Mouse (Mus musculus): ENCODE results near the gene Rtf1. TPM values are rescaled to one million over a fixed set of nuclear protein-coding genes. Genes with fewer than 3 reads are reported as not detected.

Rtf1 gene
- polyA plus RNA-seq, 1 experiment: 10.3 TPM

DNA sequence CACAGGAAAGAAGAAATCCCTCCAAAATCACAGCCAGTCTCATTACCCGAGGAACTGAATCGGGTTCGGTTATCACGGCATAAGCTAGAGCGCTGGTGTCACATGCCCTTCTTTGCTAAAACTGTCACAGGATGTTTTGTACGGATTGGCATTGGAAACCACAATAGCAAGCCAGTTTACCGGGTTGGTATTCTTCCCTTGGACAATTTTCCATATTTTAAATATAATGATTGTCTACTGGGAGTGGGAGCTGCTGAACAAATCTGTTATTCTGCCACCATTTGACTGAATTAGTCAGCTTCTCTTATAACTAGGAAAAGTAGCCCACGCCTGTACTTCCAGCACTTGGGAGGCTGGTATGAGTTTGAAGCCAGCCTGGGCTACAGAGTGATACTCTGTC is 46.2 kb downstream of the Rtf1 start:
- WGBS: 96% methylated on average over 8 of the region's 8 CpGs
- no peak for DNase-seq
- Histone ChIP-seq H3K4me3 (replicated peaks; ENCODE audit: extremely low read depth, low read depth, low read length) (no peak overlapping the region), H3K4me1 (ENCODE audit: control insufficient read depth, insufficient read depth, low read length) (no peaks in the 10 kb centered on the region)
- no peak for TF ChIP-seq CTCF (IDR thresholded peaks at IDR 0.05; ENCODE audit: insufficient read depth, low read length)
- TF ChIP-seq POLR2A (IDR thresholded peaks at IDR 0.05; ENCODE audit: borderline replicate concordance, extremely low read depth, low read depth, low read length): no peak

DNA sequence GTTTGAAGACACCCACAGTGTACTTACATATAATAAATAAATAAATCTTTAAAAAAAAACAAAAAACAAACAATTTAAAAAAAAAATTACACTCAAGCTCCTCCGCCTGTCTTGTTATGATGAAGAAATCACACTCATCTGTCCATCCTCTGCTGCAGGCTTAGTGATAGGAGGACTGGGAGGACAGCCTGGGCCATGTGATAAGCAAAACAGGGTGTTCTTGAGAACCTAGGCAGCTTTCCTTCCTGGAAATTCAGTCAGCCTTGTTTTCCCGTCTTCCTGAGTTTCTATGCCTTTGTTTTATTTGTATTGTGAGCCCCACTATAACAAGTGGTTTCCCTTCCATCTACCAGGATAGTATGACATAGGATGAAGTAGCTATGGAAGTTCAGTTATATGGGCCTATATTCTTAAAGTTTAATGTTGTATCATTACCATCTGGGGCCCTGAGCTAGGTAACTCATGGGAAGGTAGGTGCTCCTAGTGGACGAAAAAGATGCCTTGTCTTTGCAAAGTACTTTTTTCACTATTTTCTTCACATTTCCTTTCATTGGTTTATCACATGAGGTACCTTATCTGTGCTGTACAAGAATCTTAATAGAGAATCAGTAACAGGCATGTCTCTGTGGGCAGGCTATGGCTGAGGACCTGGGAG is 53.0 kb downstream of the Rtf1 start:
- TF ChIP-seq POLR2A (IDR thresholded peaks at IDR 0.05; ENCODE audit: borderline replicate concordance, extremely low read depth, low read depth, low read length): no peak
- WGBS: 80% methylated on average over 3 of the region's 3 CpGs
- Histone ChIP-seq H3K4me1 (ENCODE audit: control insufficient read depth, insufficient read depth, low read length) (no peaks in the 10 kb centered on the region), H3K4me3 (replicated peaks; ENCODE audit: extremely low read depth, low read depth, low read length) (no peak overlapping the region)
- DNase-seq: no peak

DNA sequence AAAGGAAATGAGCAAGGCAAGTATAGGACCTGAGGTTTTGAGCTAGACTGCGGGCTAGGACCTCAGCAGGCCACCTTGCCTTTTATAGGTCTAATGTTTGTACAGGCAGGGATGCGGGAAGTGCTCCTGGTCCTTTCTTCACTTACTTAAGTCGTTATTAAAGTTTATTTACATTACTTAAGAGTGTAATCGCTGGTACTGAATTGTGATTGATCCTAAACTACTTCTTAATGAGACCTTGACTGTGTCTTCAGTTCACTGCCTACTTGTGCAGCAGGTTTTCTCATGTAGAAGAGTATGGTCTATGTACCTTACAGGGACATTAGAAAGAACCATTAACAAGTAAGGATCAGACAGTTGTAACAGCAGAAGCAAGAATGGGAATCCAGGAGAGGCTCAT is 55.9 kb downstream of the Rtf1 start:
- no peak for DNase-seq
- H3K4me3 ChIP-seq (replicated peaks; ENCODE audit: extremely low read depth, low read depth, low read length): no peak overlapping the region
- 80% methylated on average over 4 of the region's 4 CpGs for WGBS
- TF ChIP-seq POLR2A (IDR thresholded peaks at IDR 0.05; ENCODE audit: borderline replicate concordance, extremely low read depth, low read depth, low read length) (no peak), CTCF (IDR thresholded peaks at IDR 0.05; ENCODE audit: insufficient read depth, low read length) (no peak)
- H3K4me1 ChIP-seq (ENCODE audit: control insufficient read depth, insufficient read depth, low read length): no peaks in the 10 kb centered on the region

DNA sequence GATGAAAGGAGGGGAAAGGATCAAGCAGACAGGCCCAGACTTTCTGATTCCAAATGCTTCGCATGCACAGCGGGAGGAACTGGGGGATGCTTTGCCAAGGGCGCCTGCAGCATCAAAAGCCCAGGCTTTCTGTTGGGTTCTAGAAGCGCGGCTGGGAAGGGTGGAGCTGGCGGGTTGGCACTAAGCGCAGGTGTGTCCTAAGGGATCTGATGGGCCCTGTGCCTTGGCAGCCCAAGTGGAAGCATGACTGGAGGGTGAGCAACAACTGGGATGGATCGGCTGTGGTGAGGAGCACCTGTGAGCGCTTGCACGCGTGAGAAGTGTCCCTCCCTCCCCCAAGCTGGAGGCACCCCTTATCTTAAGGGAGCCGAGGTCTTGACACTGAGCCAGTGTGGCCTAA is 62.3 kb downstream of the Rtf1 start:
- no peak for TF ChIP-seq CTCF (IDR thresholded peaks at IDR 0.05; ENCODE audit: insufficient read depth, low read length)
- no peak for TF ChIP-seq POLR2A (IDR thresholded peaks at IDR 0.05; ENCODE audit: borderline replicate concordance, extremely low read depth, low read depth, low read length)
- WGBS: 25% methylated on average over 12 of the region's 12 CpGs
- peaks cover 3% of the 10 kb centered on the region; the same call in 1 of the 2 replicates for H3K4me1 ChIP-seq (ENCODE audit: control insufficient read depth, insufficient read depth, low read length)
- no peak overlapping the region for H3K4me3 ChIP-seq (replicated peaks; ENCODE audit: extremely low read depth, low read depth, low read length)
- DNase-seq: no peak

DNA sequence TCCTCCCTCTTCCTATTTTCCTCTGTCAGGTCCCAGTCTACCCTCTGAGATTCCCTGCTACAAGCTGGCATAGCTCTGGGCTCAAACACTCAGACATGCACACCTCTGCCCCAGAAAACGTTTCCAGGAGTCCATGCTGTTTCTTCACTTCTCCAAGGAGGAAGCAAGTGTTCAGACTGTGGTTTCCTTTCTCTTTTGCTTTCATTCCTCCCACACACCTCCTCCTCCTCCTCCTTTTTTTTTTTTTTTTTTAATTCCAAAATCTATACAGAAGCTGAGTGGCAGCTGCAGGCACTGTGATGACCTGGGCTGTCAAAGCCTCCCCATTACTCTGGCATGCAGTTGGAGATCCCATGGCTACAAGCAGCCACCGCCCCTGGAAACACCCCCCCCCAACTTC is 65.7 kb downstream of the Rtf1 start:
- DNase-seq: no peak
- Histone ChIP-seq H3K4me3 (replicated peaks; ENCODE audit: extremely low read depth, low read depth, low read length) (no peak overlapping the region), H3K4me1 (ENCODE audit: control insufficient read depth, insufficient read depth, low read length) (peaks cover 3% of the 10 kb centered on the region; the same call in 1 of the 2 replicates)
- 23% methylated on average over 2 of the region's 2 CpGs for WGBS
- TF ChIP-seq POLR2A (IDR thresholded peaks at IDR 0.05; ENCODE audit: borderline replicate concordance, extremely low read depth, low read depth, low read length) (no peak), CTCF (IDR thresholded peaks at IDR 0.05; ENCODE audit: insufficient read depth, low read length) (no peak)

DNA sequence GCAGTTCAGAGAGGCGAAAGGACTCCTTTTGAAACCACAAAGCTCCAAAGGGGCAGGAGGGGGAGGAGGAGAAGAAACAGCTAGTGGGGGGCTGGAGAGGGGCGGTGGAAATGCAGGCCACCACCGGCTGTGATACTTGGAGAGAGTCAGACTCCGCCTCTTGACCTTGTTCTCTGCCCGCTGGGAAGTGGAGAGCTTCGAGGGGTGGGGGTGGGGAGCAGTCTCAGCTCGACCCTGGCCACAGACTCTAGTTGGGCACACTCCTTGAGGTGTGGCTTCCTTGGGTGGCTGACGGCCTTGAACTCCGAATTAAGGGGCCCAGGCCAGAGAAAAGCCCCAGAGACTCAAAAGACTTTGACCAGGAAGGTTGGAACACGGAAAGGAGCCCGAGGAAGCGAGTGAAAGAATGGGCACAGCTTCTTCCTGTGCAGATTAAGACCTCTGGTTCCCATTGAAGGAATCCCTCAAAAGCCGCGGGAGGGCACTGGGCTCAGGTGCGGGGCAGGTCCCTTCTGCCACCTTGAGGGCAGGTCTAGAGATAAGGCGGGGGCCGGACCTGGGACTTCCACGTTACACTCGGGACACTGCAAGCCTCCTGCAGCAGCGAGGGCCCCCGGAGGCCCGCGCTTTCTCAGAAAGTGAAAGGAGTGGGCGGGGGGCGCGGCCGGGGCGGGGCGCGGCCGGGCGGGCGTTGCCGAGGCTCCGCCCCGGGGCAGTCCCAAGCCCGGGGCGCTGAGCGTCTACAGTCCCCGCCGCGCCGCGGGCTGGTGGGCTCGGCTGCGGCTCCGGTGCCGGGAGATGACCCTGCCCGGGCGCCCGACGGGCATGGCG is 66.9 kb downstream of the Rtf1 start, which contains the start of gene Itpka:
Gene Itpka, plus strand, starts transcription at position 757 of the 831 bp plus-strand sequence.
- TF ChIP-seq CTCF (IDR thresholded peaks at IDR 0.05; ENCODE audit: insufficient read depth, low read length) (no peak), POLR2A (IDR thresholded peaks at IDR 0.05; ENCODE audit: borderline replicate concordance, extremely low read depth, low read depth, low read length) (peak; percentile 31; the same call in 1 of the 2 replicates)
- peaks cover 3% of the 10 kb centered on the region; the same call in 1 of the 2 replicates for H3K4me1 ChIP-seq (ENCODE audit: control insufficient read depth, insufficient read depth, low read length)
- peak within 1 kb of the TSS; percentile 59 for H3K4me3 ChIP-seq (replicated peaks; ENCODE audit: extremely low read depth, low read depth, low read length)
- DNase-seq: no peak
- WGBS: 2% methylated on average over 50 of the region's 53 CpGs

DNA sequence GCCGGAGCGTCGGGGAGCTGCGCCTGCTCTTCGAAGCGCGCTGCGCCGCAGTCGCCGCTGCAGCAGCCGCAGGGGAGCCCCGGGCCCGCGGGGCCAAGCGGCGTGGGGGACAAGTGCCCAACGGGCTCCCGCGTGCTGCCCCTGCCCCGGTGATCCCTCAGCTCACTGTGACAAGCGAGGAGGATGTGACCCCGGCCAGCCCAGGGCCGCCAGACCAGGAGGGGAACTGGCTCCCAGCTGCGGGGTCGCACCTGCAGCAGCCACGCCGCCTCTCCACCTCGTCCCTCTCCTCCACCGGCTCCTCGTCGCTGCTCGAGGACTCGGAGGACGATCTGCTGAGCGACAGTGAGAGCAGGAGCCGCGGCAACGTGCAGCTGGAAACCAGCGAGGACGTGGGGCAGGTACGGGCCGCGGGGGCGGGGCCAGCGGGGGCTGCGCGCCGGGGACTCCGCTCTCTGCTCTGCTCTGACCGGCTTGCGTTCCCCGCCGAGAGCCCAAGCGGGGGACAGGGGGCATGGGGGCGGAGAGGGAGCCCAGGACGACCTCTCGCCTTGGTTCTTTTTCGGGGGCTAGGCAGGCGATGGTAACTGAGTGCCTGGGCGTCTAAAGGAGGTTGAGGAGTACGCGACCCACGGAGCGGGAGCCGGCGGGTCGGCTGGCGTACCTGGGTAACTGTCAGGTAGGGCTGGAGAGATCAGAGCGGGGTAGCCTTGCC is 67.8 kb downstream of the Rtf1 start:
- no peak for TF ChIP-seq POLR2A (IDR thresholded peaks at IDR 0.05; ENCODE audit: borderline replicate concordance, extremely low read depth, low read depth, low read length)
- no peak for TF ChIP-seq CTCF (IDR thresholded peaks at IDR 0.05; ENCODE audit: insufficient read depth, low read length)
- DNase-seq: peak; percentile 63
- under 1% methylated on average over 70 of the region's 70 CpGs for WGBS
- Histone ChIP-seq H3K4me1 (ENCODE audit: control insufficient read depth, insufficient read depth, low read length) (peaks cover 3% of the 10 kb centered on the region; the same call in 1 of the 2 replicates), H3K4me3 (replicated peaks; ENCODE audit: extremely low read depth, low read depth, low read length) (peak overlapping the region; percentile 51)

DNA sequence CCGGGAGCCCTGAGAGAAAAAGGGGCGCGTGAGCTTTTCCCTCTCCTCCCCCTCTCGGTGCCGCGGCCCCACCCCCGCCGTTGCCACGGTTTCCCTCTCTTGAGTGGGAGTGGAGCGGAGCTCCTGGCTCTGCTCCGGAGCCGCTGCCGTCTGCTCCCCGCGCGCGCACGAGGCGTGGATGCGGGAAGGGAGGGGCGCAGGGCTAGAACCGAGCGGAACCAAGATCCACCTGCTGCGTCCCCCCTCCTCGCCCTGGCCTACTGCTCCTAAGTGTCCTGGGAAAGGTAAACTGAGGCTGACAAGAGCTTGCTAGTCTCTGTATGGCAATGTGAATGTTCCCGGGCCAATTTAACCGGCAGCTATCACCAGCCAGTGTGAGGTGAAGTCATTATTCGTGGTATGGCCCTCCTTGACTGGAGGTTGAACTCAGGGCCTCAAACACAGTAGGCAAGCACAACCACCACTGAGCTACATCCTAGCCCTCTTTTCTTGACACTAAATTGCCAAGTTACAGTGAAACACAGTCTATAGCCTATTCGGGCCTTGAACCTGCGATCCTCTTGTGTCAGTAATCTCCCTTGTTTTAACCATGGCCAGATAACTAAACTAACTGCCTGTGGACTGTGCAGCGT is 68.4 kb downstream of the Rtf1 start:
- 13% methylated on average over 29 of the region's 31 CpGs for WGBS
- H3K4me1 ChIP-seq (ENCODE audit: control insufficient read depth, insufficient read depth, low read length): peaks cover 3% of the 10 kb centered on the region; the same call in 1 of the 2 replicates
- DNase-seq: peak; percentile 16
- TF ChIP-seq POLR2A (IDR thresholded peaks at IDR 0.05; ENCODE audit: borderline replicate concordance, extremely low read depth, low read depth, low read length) (no peak), CTCF (IDR thresholded peaks at IDR 0.05; ENCODE audit: insufficient read depth, low read length) (no peak)
- H3K4me3 ChIP-seq (replicated peaks; ENCODE audit: extremely low read depth, low read depth, low read length): no peak overlapping the region

DNA sequence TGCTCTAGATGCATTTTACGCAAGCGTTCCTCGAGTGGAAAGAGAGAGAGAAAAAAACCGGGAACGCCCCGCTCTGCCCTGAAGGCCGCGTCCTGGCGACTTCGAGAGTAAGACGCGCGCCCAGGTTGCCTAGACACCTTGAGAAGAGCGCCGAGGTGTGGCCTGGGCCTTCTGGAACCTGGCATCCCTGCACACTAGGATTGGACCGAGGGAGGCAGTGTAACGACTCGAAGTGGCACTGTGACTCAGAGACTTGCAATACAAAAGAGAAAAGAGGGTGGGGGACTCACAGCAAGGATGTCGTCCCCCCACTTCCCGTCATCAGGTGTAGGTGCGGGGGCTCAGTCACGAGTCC is 68.9 kb downstream of the Rtf1 start:
- no peak for DNase-seq
- peaks cover 3% of the 10 kb centered on the region; the same call in 1 of the 2 replicates for H3K4me1 ChIP-seq (ENCODE audit: control insufficient read depth, insufficient read depth, low read length)
- H3K4me3 ChIP-seq (replicated peaks; ENCODE audit: extremely low read depth, low read depth, low read length): no peak overlapping the region
- TF ChIP-seq POLR2A (IDR thresholded peaks at IDR 0.05; ENCODE audit: borderline replicate concordance, extremely low read depth, low read depth, low read length): 0 out of 2 replicates have a peak, but pooled peaks have one; percentile 9
- TF ChIP-seq CTCF (IDR thresholded peaks at IDR 0.05; ENCODE audit: insufficient read depth, low read length): no peak
- 19% methylated on average over 22 of the region's 22 CpGs for WGBS

Data from lung, adult 2 months (tissue).